Mouse (Mus musculus) midbrain, embryonic 11.5 days (tissue): ENCODE measurements around the gene Cnot11. TPM values are rescaled to one million over a fixed set of nuclear protein-coding genes. Genes with fewer than 3 reads are reported as not detected.

ENCODE experiments used
- ATAC-seq: fragments of 200-750 bp; cut with Nextera tagmentation; 2 replicates; pipeline ENCODE4 v1.8.0; 2017; ENCODE audit warnings: moderate TSS enrichment, moderate library complexity; ENCODE audit not compliant: low FRiP score
- DNase-seq: peaks from one replicate; pipeline ENCODE4 v3.0.0; 2015; ENCODE audit warnings: low spot score; ENCODE audit errors: missing footprints
- H3K27ac ChIP-seq: fragments of 300-500 bp; sonication (generic); 2 replicates; pipeline ENCODE4 v1.5.1; 2014; ENCODE audit warnings: low read depth, low read length
- H3K27me3 ChIP-seq: fragments of 300-500 bp; sonication (generic); 2 replicates; pipeline ENCODE4 v1.6.1; 2014; ENCODE audit warnings: mild to moderate bottlenecking, low read length, moderate library complexity, mixed read lengths; ENCODE audit not compliant: control insufficient read depth, insufficient read depth
- H3K36me3 ChIP-seq: fragments of 300-500 bp; sonication (generic); 2 replicates; pipeline ENCODE4 v1.6.1; 2014; ENCODE audit warnings: mild to moderate bottlenecking, low read length, moderate library complexity, mixed read lengths; ENCODE audit not compliant: control insufficient read depth, insufficient read depth
- H3K4me1 ChIP-seq: fragments of 300-500 bp; sonication (generic); 2 replicates; pipeline ENCODE4 v1.6.1; 2014; ENCODE audit warnings: low read length; ENCODE audit not compliant: control insufficient read depth, insufficient read depth
- H3K4me2 ChIP-seq: fragments of 300-500 bp; sonication (generic); 2 replicates; pipeline ENCODE4 v1.6.1; 2014; ENCODE audit warnings: mild to moderate bottlenecking, moderate library complexity
- H3K4me3 ChIP-seq: fragments of 300-500 bp; sonication (generic); 2 replicates; pipeline ENCODE4 v1.5.1; 2014; ENCODE audit warnings: low read depth, low read length
- H3K9ac ChIP-seq: fragments of 300-500 bp; sonication (generic); 2 replicates; pipeline ENCODE4 v1.6.1; 2014; ENCODE audit warnings: low read length
- H3K9me3 ChIP-seq: fragments of 300-500 bp; sonication (generic); 2 replicates; pipeline ENCODE4 v1.6.1; 2016; ENCODE audit warnings: low read length; ENCODE audit not compliant: control insufficient read depth
- WGBS: fragments of 180-500 bp; shearing (Covaris S2); extraction: QIAGEN DNeasy Blood & Tissue Kit; methylation state at CpG from one replicate; pipeline ENCODE4 v1.1.7; 2014; 5-methylcytosine and 5-hydroxymethylcytosine counted together
- polyA plus RNA-seq: library from polyadenylated mRNA; unstranded; fragments of >200 nt; fragmentation: Nextera tagmentation; extraction: Ambion mirVana; gene quantifications from 2 replicates; pipeline ENCODE4 v1.2.1, GENCODE M21; 2014

The Cnot11 gene
- polyA plus RNA-seq, 1 experiment from 2014 or later, result 29.9 TPM

DNA sequence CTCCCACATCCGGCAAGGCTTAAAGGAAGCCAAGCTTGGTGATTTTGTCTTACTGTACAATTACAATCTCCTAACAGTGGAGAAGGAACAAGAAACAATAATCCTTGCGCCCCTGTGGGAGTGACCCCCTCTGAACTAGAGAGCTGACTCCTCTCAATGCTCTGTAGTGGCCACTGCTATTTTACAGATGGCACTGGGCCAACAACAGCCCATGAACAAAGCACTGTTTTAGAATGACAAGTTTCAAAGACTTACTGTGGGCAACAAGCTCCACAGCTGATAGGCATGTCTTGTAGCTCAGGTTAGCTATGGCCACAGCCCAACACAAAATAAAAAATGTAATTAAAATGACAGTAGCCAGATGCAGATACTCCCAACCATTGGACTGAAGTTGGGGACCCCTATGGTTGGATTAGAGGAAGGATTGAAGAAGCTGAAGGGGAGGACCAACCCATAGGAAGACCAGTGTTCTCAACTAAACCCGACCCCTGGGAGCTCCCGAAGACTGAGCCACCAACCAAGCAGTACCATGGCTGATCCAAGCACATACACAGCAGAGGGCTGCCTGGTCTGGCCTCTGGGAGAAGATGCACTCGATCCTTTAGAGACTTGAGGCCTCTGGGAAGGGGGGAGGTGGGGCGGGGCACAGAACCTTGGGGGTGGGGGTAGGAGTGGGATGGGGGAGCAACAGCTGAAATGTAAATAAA, 11.5 kb downstream of the Cnot11 start:
- peak; percentile 19 for DNase-seq
- H3K27me3 ChIP-seq, result no peaks in the 10 kb centered on the region
- peaks cover 6% of the 10 kb centered on the region for H3K36me3 ChIP-seq
- no peaks in the 10 kb centered on the region for H3K9me3 ChIP-seq
- no peak overlapping the region for H3K27ac ChIP-seq
- no peak overlapping the region for H3K9ac ChIP-seq
- no peaks in the 10 kb centered on the region for H3K4me1 ChIP-seq
- H3K4me3 ChIP-seq, result no peak overlapping the region
- no peak overlapping the region for H3K4me2 ChIP-seq
- 90% methylated on average over 6 of the region's 6 CpGs for WGBS
- no peak for ATAC-seq

DNA sequence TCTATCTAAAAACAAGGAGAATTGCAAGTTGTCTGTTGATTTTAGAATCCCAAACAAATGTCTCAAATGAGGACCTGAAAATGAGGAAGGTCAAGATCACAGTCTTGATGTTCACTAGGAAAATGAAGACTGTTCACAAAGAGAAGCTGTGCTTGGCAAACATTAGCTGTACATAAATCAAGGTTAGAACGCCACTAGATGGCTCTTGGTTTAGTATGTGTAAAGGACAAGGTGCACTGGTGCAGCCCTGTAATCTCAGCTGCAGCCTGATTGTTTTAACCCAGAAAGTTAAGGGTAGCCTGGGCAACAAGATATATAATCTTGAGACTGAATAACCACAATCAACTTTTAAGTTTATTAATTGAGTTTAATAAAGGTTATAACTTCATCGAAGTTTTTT, 12.4 kb downstream of the Cnot11 start:
- H3K27me3 ChIP-seq, result no peaks in the 10 kb centered on the region
- no peak for DNase-seq
- peaks cover 5% of the 10 kb centered on the region for H3K36me3 ChIP-seq
- no peak overlapping the region for H3K27ac ChIP-seq
- H3K4me1 ChIP-seq, result no peaks in the 10 kb centered on the region
- no peaks in the 10 kb centered on the region for H3K9me3 ChIP-seq
- WGBS, result 79% methylated on average over 2 of the region's 2 CpGs
- no peak overlapping the region for H3K4me2 ChIP-seq
- no peak for ATAC-seq
- H3K9ac ChIP-seq, result no peak overlapping the region
- no peak overlapping the region for H3K4me3 ChIP-seq

DNA sequence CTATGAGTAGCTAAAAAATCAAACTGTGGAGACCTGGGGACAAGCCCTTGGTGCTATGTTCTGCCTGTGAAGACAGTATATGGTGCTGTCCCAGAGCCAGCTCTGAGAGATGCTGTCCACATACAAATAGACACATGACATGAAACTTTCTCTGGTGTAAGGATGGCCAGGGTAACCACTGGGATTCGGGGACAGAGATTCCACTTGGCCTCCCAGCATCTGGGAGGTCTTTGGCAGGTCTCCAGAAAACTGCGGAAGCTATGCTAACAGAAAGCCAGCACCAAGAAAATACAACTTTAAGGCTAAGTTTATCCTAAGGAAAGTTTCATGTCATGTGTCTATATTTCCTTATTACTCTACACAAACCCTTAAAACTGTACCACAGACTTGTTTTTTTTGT, 15.0 kb downstream of the Cnot11 start:
- 94% methylated on average over 2 of the region's 2 CpGs for WGBS
- no peak overlapping the region for H3K27ac ChIP-seq
- H3K4me3 ChIP-seq, result no peak overlapping the region
- no peaks in the 10 kb centered on the region for H3K4me1 ChIP-seq
- no peak for ATAC-seq
- H3K36me3 ChIP-seq, result peaks cover 3% of the 10 kb centered on the region; the same call in 1 of the 2 replicates
- H3K4me2 ChIP-seq, result no peak overlapping the region
- H3K27me3 ChIP-seq, result no peaks in the 10 kb centered on the region
- no peaks in the 10 kb centered on the region for H3K9me3 ChIP-seq
- no peak overlapping the region for H3K9ac ChIP-seq
- DNase-seq, result no peak

DNA sequence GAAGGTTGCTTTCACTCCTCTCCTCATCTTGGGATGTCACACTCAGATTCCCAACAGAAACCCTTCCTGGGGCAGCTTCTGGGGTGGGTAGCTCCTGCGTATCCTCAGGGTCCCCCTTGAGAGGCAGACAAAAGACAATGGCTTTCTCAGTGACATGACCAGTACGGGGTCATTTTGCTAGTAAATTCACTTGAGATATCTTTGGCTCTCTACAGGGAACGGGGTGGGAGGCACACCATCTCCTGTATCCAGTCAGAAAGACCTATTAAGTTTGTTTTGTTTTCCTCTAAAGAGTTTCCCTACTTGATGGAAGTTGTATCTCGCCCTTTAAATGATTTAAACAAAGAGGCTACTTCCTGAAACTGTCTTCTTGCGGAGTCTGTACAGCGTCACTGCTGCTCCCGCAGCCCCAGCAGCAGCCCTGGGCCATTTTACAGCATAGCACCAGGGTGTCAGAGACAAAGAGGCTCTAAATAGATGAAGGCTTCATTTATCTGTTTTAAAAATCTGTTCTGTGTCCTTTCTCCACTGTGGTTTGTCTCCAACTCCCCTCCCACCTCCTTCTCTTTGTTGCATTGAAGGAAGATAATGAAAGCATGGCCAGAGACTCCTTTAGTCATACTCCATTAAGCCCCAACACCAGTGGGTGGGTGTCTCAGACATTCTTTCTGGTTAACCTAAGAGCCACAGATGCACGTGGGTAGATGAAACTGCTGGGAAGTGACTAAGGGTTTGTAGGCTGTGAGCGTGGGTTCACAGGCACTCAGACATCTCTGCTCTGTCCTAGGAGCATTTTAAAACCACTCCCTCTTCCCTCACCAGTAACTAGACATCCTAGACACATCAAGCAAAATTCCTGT, 21.0 kb downstream of the Cnot11 start:
- Histone ChIP-seq H3K4me3 (no peak overlapping the region), H3K36me3 (peaks cover 2% of the 10 kb centered on the region; the same call in 1 of the 2 replicates), H3K9me3 (no peaks in the 10 kb centered on the region), H3K27ac (no peak overlapping the region), H3K4me2 (no peak overlapping the region), H3K4me1 (no peaks in the 10 kb centered on the region), H3K9ac (no peak overlapping the region), H3K27me3 (no peaks in the 10 kb centered on the region)
- ATAC-seq, result no peak
- 82% methylated on average over 9 of the region's 9 CpGs for WGBS
- DNase-seq, result no peak

DNA sequence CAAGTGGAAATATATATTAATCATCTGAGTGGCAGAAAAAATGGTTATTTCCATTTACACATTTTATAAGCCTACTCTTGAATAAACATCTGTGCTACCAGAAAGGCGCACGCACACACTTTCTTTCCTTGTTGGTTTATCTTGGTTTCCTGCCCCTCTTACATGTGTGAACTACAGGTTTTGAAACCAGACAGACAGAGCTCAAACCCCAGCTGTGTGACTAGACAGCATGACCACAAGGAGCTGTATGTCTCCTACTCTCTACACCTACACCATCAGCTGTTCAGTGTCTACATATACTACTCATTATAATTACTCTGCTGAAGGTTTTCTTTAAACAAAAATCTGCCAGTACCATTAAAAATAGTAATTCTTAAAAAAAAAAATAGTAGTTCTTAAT, 24.2 kb downstream of the Cnot11 start:
- no peaks in the 10 kb centered on the region for H3K4me1 ChIP-seq
- no peak overlapping the region for H3K4me3 ChIP-seq
- H3K27ac ChIP-seq, result no peak overlapping the region
- H3K9ac ChIP-seq, result no peak overlapping the region
- no peaks in the 10 kb centered on the region for H3K27me3 ChIP-seq
- DNase-seq, result no peak
- H3K4me2 ChIP-seq, result no peak overlapping the region
- H3K9me3 ChIP-seq, result no peaks in the 10 kb centered on the region
- WGBS, result 100% methylated on average over 2 of the region's 2 CpGs
- ATAC-seq, result no peak
- peaks cover 2% of the 10 kb centered on the region; the same call in 1 of the 2 replicates for H3K36me3 ChIP-seq

DNA sequence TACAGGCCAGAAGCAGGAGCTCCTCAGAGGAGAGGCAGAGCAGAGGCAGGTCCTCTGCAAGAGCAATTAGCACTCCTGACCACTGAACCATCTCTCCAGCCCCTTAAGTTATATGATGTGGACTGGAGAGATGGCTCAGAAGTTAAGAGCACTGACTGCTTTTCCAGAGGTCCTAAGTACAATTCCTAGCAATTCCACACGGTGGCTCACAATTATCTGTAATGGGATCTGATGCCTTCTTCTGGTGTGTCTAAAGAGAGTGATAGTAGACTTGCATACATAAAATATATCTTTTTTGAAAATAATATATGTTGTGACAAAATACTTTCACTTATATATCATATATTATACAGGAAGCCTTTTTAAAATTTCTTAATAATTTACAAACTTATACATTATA, 27.1 kb downstream of the Cnot11 start:
- no peak overlapping the region for H3K27ac ChIP-seq
- DNase-seq (no peak), ATAC-seq (no peak)
- H3K4me1 ChIP-seq, result no peaks in the 10 kb centered on the region
- no peak overlapping the region for H3K4me3 ChIP-seq
- 63% methylated on average over 1 of the region's 1 CpGs for WGBS
- H3K9me3 ChIP-seq, result no peaks in the 10 kb centered on the region
- H3K4me2 ChIP-seq, result no peak overlapping the region
- no peak overlapping the region for H3K9ac ChIP-seq
- H3K27me3 ChIP-seq, result no peaks in the 10 kb centered on the region
- H3K36me3 ChIP-seq, result peaks cover 2% of the 10 kb centered on the region; the same call in 1 of the 2 replicates

DNA sequence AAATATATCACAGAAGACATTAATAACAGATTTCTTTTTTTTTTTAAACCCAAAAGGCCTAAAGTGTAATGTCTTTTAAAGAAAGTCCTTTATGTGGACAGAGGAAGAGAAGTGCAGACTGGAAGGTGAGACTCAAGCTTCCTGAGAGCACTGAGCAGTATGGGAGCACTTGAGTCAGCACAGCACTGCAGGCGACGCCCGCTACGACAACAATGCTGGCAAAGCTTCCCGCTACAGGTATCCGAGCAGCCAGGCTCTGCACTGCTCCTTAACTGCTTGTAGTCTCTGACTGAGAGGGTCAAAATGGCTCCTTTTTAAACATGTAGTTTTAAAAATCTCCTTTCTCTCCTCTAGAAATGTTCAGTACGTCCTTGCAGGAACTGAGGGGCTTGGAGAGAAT, 28.4 kb downstream of the Cnot11 start:
- ATAC-seq (no peak), DNase-seq (no peak)
- WGBS, result 91% methylated on average over 7 of the region's 7 CpGs
- Histone ChIP-seq H3K9ac (no peak overlapping the region), H3K4me3 (no peak overlapping the region), H3K27me3 (no peaks in the 10 kb centered on the region), H3K36me3 (peaks cover 2% of the 10 kb centered on the region; the same call in 1 of the 2 replicates), H3K9me3 (no peaks in the 10 kb centered on the region), H3K4me2 (no peak overlapping the region), H3K27ac (no peak overlapping the region), H3K4me1 (no peaks in the 10 kb centered on the region)

DNA sequence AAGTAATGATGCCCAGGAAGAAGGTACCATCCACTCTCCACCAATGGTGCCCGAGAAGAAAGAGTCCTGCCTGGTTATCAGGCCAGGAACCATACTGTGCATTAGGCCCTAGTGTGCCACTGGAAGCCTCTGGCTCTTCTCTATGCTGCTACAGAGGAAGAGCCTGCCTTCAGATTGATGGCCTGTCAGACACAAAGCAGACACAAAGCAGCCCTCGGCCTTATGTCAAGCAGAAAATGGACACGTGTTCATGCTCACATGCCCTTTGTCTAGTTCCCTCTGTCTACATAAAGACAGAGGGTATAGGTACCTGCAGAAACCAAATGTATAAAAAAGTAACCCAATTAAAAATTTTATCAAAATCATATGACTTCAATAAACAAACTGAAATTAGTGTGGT, 29.8 kb downstream of the Cnot11 start:
- Histone ChIP-seq H3K4me3 (no peak overlapping the region), H3K9ac (no peak overlapping the region), H3K36me3 (no peaks in the 10 kb centered on the region), H3K27ac (no peak overlapping the region), H3K27me3 (no peaks in the 10 kb centered on the region), H3K9me3 (no peaks in the 10 kb centered on the region), H3K4me2 (no peak overlapping the region), H3K4me1 (no peaks in the 10 kb centered on the region)
- ATAC-seq, result no peak
- 85% methylated on average over 3 of the region's 3 CpGs for whole genome bisulfite sequencing
- no peak for DNase-seq

DNA sequence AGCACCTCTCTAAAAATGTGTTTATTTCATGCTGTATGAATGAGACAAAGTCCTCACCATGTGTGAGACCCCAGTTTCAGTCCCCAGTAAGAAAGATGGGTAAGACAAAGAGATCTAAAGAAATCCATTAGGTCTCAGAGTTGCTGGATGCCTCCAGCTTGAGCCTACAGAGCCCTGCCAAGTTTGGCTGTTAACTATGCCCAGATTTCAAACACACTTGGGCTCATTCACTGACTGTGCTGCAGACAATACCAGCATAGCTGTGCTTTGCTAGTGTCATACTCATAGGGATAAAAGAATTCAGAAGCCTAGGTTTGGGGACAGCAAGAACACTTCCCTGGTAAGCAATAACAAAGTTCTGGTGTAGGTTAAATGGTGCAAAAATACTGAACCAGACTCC, 33.3 kb downstream of the Cnot11 start:
- DNase-seq, result no peak

More for the DNA sequence above, 33.3 kb downstream of the Cnot11 start:
- H3K4me1 ChIP-seq, result no peaks in the 10 kb centered on the region
- H3K36me3 ChIP-seq, result no peaks in the 10 kb centered on the region
- no peak for ATAC-seq
- H3K4me3 ChIP-seq, result no peak overlapping the region
- no peak overlapping the region for H3K27ac ChIP-seq
- H3K9ac ChIP-seq, result no peak overlapping the region
- H3K9me3 ChIP-seq, result no peaks in the 10 kb centered on the region
- H3K27me3 ChIP-seq, result no peaks in the 10 kb centered on the region
- no peak overlapping the region for H3K4me2 ChIP-seq
